Mouse (Mus musculus) 3134 (cell line): Measurements from ENCODE around the gene Dntt.

ENCODE experiments used
- DNase-seq: peaks from one replicate; pipeline ENCODE4 v3.0.0-alpha.2; 2011; ENCODE audit warnings: low spot score; ENCODE audit not compliant: insufficient read length; ENCODE audit errors: extremely low read depth

Dntt gene

DNA sequence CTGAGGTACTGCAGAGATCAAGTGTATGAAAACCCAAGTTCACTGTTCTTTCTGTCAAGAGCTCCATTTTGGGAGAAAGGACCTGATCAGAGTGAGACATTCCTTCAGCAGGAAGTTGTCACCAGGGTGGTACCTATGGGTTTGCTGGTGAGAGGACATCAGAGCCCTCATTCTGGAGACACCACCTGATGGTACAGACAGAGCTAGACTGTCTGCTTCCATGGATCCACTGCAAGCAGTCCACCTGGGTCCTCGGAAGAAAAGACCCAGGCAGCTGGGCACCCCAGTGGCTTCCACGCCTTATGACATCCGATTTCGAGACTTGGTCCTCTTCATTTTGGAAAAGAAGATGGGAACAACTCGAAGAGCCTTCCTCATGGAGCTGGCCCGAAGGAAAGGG is at the start of gene Dntt:
TSS of gene Dntt (plus strand) at position 57 of the 400 bp plus-strand sequence.
- DNase-seq: no peak

- DNase-seq: no peak
Observed at GRCm38 (mm10) chr19:40980671-40981070, 48.4 kb upstream of the Dntt start.

- no peak for DNase-seq
Observed at GRCm38 (mm10) chr19:40984536-40984935, 44.5 kb upstream of the Dntt start.

DNA sequence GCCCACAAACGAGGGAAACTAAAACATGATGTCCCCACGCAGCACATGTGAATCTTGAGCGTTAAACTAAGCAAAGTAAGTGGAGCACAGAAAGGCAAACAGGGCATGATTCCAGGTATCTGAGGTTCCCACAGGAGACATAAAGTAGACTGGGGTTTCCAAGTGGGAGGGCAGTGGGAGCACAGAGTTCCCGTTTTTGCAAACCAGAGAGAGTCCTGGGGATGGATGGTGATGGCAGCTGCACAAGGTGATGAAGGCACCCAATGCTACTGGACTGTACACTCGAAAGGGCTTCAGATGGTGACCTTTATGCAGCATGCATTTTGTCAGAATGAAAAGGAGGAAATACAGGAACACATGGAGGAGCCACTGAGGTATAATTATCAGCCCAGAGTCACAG is 40.2 kb upstream of the Dntt start:
- DNase-seq: no peak

- peak; percentile 25 for DNase-seq
Observed at GRCm38 (mm10) chr19:40989961-40990600, 39.0 kb upstream of the Dntt start.

GRCm38 (mm10) chr19:40990781-40991343 is 38.2 kb upstream of the Dntt start:
- DNase-seq: no peak

- DNase-seq: no peak
Observed at GRCm38 (mm10) chr19:40991626-40992025, 37.4 kb upstream of the Dntt start.

DNA sequence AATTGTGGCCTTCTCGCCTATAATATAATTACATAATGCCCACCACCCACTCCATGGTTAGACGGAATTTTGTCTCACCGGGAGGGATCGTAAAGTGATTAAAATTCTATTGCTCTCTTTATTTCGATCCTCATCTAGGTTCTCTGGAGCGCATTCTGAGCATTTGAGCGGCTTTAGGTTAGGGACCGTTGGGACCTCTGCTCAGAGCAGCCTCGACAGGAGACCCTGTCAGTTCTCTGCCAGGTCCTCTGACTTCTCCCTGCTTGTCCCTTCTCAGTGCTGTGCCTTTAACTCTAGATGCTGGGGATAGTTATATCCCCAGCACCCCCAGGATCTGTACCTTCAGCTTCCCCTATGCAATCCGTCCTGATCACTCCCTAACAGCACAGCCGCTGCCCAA is 37.0 kb upstream of the Dntt start:
- DNase-seq: no peak

GRCm38 (mm10) chr19:40992517-40993044 is 36.5 kb upstream of the Dntt start:
- no peak for DNase-seq

- no peak for DNase-seq
Observed at GRCm38 (mm10) chr19:40993356-40993755, 35.7 kb upstream of the Dntt start.

DNA sequence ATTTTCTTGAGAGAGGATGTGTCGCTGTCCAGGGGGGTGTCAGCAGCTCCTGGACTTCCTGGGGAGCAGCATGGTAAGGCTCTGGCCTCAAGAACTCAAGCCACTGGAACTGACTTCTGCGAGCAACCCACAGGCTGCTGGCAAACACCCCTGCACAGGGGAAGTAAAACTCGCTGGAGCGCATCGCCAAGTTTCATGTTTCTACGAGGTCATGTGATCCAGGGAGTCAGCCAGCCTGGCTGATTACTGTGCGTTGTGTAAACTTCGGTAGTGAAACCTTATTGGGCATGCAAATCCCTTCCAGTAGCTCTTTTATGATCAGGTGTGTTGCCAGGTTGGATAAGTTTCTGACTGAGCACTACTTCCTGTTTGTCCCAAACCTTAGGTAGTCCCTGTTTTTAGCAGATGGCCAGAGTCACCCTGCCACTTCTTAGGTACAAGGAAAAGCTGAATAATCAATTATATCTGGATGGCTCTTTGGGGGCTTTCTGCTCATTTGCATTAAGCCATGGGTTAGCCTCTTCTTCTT is 35.0 kb upstream of the Dntt start, which contains the start of gene Blnk:
TSS of gene Blnk (minus strand) at position 479 of the 529 bp plus-strand sequence.
- DNase-seq: peak; percentile 61

DNA sequence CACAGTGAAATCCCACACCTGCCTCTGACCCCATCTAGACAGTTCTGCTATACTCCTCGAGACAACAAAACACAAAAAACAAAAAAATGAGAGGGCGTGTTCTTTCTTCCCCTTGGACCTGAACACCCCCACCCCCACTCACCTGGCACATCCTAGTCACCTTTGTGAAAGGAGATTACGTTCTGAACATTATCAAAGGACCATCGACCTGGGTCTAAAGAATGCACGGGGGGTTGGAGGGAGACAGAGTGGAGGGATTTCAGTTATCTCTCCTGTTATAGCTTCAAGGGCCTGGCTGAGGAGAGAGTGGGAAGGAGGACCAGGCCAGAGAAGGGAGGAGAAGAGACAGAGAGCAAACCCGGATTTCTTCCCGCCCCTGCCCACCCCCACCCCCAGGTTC is 34.2 kb upstream of the Dntt start:
- no peak for DNase-seq

DNA sequence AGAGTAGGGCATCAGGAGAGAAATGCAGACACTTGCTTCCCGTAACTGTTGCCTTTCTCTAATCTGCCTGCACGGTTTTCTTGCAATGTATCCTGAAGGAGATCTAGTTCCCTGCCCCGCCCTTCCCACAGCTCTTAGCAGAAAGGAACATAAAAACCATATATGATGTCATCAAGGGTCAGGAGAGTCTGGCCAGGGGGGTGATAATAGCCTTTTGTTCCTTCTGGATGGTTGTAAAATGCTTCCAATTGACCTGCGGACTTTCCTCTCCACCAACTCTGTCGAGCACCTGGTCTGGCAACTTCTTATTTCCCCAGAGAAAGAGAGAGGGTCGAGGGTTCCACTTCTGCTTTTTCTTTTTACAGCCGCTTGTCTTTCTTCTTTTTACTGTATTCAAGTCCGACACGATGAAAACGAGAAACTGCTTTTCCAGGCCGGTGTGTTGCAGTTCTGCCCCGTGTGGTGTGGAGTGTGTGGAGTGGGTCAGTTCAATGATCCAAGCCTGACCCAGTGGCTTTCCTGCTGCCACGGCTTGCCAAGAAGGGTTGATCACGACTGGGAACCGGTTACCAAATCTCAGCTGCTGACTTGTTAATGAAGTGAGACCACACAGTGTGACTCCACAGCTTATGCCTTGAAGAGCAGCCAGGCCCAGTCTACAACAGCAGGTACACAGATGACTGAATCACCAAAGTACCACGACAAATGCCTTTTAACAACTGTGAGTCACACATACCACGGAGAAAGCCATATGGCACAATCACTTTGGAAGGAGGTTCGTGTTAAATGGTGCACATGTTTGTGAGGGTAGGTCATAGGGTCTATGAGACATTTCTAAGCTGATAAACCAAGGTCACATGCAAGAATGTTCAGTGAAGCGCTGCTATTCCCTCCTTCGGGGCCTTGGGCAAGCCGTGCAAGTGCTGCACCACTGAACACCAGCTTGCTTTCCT is 33.4 kb upstream of the Dntt start:
- peak; percentile 77 for DNase-seq

DNA sequence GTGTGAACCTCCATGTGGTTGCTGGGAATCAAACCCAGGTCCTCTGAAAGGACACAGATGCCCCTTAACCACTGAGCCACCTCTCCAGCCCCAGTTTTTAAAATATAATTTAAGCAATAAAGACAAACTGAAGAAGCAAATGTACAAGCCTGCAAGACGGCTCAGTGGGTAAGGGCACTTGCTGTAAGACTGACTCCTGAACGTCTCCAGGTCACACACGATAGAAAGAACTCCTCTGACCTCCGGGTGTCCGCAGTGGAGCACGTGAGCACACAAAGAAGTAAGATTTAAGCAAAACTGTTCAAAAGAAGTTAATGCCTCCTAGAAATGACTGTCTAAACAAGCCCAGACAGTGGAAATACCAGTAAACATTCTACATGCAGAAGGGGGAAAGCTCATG is 32.4 kb upstream of the Dntt start:
- no peak for DNase-seq

GRCm38 (mm10) chr19:40998469-40999170 is 30.5 kb upstream of the Dntt start:
- no peak for DNase-seq

DNA sequence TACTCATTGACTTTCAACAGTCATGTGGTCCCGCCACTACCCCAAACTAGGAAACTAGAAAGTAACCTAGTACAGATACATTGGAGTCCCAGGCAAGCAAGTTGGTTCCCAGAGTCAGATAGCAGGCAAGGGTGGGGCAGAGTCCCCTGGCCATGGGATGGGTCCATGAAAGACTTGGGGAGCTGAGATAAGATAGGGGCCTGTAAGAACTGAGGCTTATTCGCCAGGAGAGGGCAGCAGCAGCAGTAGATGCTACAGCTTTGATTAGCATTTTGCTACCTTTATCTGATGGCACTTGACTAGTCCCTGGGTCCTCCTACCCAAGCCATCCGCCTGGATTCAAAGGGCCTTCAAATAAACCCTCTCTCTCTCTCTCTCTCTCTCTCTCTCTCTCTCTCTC is 29.5 kb upstream of the Dntt start:
- no peak for DNase-seq

DNA sequence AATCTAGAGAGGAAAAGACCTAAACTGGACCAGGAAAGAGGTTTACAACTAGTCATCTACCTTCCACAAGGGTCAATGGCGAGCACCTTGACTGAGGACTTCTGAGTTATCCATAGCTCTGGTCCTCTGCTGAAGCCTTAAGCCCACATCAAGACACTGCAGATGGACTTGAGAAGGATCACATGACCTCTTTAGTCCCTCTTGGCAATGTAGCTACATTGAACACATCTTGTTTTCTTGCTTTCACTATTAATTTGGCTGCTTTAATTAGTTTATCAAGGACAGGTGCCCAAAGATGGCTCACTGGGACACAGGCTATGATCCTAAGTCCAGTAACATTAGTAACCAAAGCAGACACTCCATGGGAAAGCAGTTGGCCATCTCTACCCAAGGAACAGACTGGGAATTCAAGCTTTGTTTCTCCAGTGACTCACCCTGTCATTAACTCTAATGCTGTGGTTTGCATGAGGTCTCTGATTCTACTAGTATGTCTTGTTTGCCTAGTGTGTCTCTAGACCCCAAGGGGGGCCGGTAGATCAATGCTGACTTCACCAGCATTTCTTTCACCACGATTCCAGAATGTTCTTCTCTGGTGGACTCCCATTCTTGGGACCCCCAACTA is 25.3 kb upstream of the Dntt start:
- no peak for DNase-seq

DNA sequence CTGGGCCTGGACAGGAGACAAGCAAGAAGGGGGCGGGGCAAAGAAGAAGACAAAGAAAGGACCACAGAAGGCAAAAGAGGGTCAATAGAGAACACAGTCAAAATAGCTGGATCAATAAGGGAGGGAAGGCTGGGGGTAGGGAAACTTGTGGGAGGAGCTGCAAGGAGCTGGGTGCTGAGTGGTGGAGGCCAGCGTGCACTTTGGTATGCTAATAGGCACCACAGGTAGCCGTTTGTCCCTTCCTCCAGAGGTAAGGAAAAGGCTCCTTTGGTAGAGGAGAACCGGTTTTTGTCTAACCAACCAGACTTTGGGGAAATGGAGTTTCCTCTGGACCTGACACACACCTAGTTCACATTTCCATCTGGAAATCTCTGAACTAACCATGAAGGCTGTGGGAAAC is 22.5 kb upstream of the Dntt start:
- no peak for DNase-seq

GRCm38 (mm10) chr19:41007326-41007725 is 21.7 kb upstream of the Dntt start:
- no peak for DNase-seq

DNA sequence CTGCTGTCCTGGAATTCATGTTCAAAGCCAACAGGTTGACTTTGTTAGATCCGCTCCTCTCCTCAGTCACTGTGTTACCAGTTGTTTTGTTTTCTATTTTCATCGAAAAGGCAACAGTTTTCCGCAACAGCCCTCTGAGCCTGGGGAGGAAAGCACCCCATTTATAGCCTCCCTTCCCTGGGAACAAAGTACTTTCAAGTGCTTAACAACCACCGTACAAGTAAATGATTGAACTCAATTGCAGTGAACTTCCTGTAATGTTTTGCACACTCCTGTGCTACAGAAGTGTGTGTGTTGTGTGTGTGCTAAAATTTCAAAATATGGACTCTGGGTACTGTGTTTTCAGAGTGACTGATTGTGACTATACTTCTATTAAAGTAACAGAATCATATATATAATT is 21.3 kb upstream of the Dntt start:
- DNase-seq: no peak
